Mouse (Mus musculus) stomach, embryonic 16.5 days (tissue): ENCODE measurements around the gene Ptprm. TPM values are rescaled to one million over a fixed set of nuclear protein-coding genes. Genes with fewer than 3 reads are reported as not detected.

Experiments used
- ATAC-seq: fragments of 200-750 bp; cut with Nextera tagmentation; 2 replicates; pipeline ENCODE4 v1.8.0; 2017; ENCODE audit warnings: moderate number of reproducible peaks, moderate TSS enrichment; ENCODE audit not compliant: insufficient read depth, low FRiP score
- H3K27ac ChIP-seq: fragments of 300-500 bp; sonication (generic); 2 replicates; pipeline ENCODE4 v1.5.1; 2014; ENCODE audit warnings: low read length
- H3K27me3 ChIP-seq: fragments of 300-500 bp; sonication (generic); 2 replicates; pipeline ENCODE4 v1.6.1; 2014; ENCODE audit warnings: low read length, control low read depth, mixed read lengths; ENCODE audit not compliant: control insufficient read depth, insufficient read depth
- H3K36me3 ChIP-seq: fragments of 300-500 bp; sonication (generic); 2 replicates; pipeline ENCODE4 v1.6.1; 2014; ENCODE audit warnings: low read length; ENCODE audit not compliant: control insufficient read depth, insufficient read depth
- H3K4me1 ChIP-seq: fragments of 300-500 bp; sonication (generic); 2 replicates; pipeline ENCODE4 v1.6.1; 2014; ENCODE audit warnings: low read length, control low read depth, mixed read lengths; ENCODE audit not compliant: control insufficient read depth, insufficient read depth
- H3K4me2 ChIP-seq: fragments of 300-500 bp; sonication (generic); 2 replicates; pipeline ENCODE4 v1.6.1; 2014; ENCODE audit warnings: low read depth, low read length, mixed read lengths
- H3K4me3 ChIP-seq: fragments of 300-500 bp; sonication (generic); replicated peaks from 2 replicates; pipeline ENCODE4 v1.5.1; 2014; ENCODE audit warnings: mild to moderate bottlenecking, low read length
- H3K9ac ChIP-seq: fragments of 300-500 bp; sonication (generic); 2 replicates; pipeline ENCODE4 v1.6.1; 2014; ENCODE audit warnings: low read length
- H3K9me3 ChIP-seq: fragments of 300-500 bp; sonication (generic); replicated peaks from 2 replicates; pipeline ENCODE4 v1.6.1; 2016; ENCODE audit warnings: low read length, control low read depth; ENCODE audit not compliant: control insufficient read depth
- WGBS: fragments of 180-500 bp; shearing (Covaris S2); extraction: QIAGEN DNeasy Blood & Tissue Kit; methylation state at CpG from one replicate; pipeline ENCODE4 v1.1.7; 2014; 5-methylcytosine and 5-hydroxymethylcytosine counted together
- polyA plus RNA-seq: library from polyadenylated mRNA; unstranded; fragments of >200 nt; fragmentation: Nextera tagmentation; extraction: Ambion mirVana; gene quantifications from 2 replicates; pipeline ENCODE4 v1.2.1, GENCODE M21; 2015

Gene Ptprm
- polyA plus RNA-seq, 1 experiment from 2014 or later = 10.8 TPM

DNA sequence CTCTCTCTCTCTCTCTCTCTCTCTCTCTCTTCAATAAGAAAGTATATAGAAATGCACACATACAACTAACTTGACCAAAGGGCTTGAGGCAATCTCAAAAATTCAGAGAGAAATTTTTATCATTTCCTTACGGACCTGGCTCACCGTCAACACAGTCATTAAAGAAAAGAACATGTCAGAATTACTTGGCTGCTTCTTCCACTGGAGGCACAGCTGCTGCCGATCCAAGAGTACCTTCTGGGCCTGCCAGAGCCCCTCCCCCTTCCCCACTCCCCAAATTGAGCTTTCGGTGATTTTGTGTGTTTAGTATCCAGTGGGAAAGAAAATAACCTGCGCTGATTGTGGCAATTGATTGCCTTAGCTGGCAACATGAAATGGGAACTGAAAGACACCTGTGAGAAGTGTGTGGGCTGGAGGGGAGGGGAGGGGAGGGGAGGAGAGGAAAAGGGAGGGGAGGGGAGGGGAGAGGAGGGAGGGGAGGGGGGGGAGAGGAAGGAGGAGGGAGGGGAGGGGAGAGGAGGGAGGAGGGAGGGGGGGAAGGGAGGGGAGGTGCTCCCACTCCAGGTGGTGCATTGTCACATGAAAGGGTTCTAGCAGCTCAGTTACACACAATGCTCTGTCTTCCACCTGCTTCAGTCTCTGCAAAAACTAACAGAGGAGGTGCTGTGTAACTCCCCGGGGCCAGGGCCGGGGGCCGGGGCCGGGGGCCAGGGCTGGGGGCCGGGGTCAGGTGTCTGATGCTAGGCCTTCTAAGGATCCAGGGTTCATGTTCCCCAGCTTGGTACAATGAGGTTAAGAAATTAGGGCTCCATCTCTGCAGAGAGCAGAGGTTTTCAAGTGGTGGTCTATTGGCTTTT lies 552.2 kb downstream of the Ptprm start:
- no peak overlapping the region for H3K4me3 ChIP-seq
- H3K9ac ChIP-seq = no peak overlapping the region
- 34% methylated on average over 10 of the region's 10 CpGs for WGBS
- H3K27me3 ChIP-seq = no peaks in the 10 kb centered on the region
- H3K36me3 ChIP-seq = no peaks in the 10 kb centered on the region
- ATAC-seq = no peak
- H3K4me1 ChIP-seq = no peaks in the 10 kb centered on the region
- H3K9me3 ChIP-seq = no peaks in the 10 kb centered on the region
- H3K27ac ChIP-seq = no peak overlapping the region
- no peak overlapping the region for H3K4me2 ChIP-seq

DNA sequence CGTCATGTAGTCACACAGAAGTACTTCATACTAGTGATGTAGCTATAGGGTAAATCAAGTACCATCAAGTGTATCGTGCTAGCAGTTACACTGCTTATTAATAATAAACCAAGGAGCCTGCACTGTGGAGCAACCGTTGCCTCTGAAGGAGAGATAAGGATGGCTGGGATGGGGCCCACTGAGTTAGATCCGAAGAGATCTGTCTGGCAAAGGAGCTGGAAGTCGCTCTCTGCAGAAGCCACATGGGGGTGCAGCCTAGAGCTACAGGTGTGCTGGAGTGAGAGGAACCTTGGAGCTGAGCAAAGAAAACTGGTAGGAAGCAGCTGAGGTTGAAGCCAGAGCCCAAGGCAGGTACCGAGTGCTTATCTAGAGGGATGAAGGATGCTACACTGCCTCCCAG lies 554.0 kb downstream of the Ptprm start:
- no peaks in the 10 kb centered on the region for H3K9me3 ChIP-seq
- no peaks in the 10 kb centered on the region for H3K36me3 ChIP-seq
- no peak for ATAC-seq
- H3K4me1 ChIP-seq = no peaks in the 10 kb centered on the region
- H3K27me3 ChIP-seq = no peaks in the 10 kb centered on the region
- no peak overlapping the region for H3K4me2 ChIP-seq
- H3K4me3 ChIP-seq = no peak overlapping the region
- no peak overlapping the region for H3K9ac ChIP-seq
- WGBS = 83% methylated on average over 6 of the region's 6 CpGs
- no peak overlapping the region for H3K27ac ChIP-seq

DNA sequence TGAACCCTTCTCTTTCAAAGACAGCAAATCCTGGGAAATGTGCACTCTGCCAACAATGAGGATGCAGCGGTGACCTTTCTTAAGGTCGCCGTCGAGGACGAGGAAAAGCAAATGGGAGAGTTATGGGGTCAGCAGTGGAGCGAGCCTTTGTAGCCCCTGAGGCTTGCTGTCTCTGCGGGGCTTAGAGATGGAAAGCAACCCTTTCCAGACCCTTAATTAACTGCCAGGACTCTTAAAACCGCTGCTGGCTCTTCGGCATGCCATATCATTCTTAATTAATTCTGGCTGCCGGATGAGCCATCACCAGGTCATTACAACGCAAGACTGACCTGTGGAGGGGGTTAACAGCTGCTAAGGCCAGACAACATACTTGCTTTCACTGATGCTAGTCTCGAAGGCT lies 568.1 kb downstream of the Ptprm start:
- no peak overlapping the region for H3K9ac ChIP-seq
- H3K9me3 ChIP-seq = no peaks in the 10 kb centered on the region
- H3K4me2 ChIP-seq = no peak overlapping the region
- H3K36me3 ChIP-seq = no peaks in the 10 kb centered on the region
- H3K27me3 ChIP-seq = no peaks in the 10 kb centered on the region
- no peak overlapping the region for H3K4me3 ChIP-seq
- ATAC-seq = no peak
- H3K4me1 ChIP-seq = no peaks in the 10 kb centered on the region
- WGBS = 43% methylated on average over 12 of the region's 12 CpGs
- H3K27ac ChIP-seq = no peak overlapping the region

DNA sequence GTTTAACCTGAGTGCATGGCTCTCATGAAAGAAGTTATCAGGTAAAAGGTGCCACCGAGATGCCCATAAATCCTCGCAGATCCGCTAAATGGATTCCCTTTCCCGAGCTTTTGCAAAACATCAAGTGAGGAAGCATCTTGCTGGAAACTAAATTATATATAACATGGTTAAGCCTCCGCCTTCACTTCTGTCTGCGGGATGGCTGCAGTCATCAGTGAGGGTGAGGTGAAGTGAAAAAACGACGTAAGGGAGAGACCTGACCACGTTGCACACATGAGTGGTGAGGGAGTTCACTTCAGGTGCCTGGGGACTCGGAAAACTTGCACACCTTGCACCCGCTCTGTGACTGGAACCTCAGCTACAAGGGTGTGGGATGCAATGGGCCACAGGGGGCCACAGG lies 568.7 kb downstream of the Ptprm start:
- Histone ChIP-seq H3K27me3 (no peaks in the 10 kb centered on the region), H3K4me3 (no peak overlapping the region), H3K27ac (no peak overlapping the region), H3K9me3 (no peaks in the 10 kb centered on the region), H3K9ac (no peak overlapping the region), H3K4me2 (no peak overlapping the region), H3K4me1 (no peaks in the 10 kb centered on the region), H3K36me3 (no peaks in the 10 kb centered on the region)
- 74% methylated on average over 11 of the region's 11 CpGs for WGBS
- ATAC-seq = no peak

DNA sequence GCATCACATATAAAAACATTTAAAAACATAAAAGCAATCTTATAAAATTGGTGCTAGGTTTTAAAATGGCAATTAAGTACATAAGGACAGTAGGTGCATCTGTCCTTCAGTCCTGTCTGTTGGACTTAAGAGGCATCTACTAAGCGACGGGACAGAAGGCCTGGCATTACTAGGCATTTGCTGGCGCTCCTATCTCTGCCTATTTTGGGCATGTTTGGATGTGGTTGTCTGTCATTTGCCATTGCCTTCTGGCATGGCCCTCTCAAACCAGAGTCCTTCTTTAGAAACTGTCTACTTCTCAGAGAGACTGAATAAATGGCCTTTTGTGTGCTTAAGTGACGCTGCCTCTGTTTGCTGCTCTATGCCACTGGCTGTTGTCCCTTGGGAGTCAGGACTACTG lies 570.7 kb downstream of the Ptprm start:
- no peak for ATAC-seq
- H3K9me3 ChIP-seq = no peaks in the 10 kb centered on the region
- WGBS = 85% methylated on average over 4 of the region's 4 CpGs

DNA sequence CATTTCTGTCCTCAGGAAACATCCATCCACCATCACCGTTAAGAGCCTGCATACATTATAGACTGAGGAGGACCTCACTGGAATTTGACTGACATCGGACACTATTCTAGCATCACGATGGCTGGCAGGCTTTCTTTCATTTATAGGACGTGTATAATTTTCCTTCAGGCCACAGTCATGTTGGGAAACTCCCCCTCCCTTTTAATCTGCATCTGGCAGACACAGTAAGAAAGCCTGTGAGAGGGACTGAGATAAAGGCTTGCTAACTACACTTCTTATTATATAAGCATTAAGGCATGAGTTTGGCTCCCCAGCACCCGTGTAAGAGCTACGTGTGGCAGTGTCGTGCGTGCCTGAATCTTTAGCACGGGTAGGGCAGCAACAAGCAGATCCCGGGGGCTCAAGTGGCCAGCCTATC lies 571.2 kb downstream of the Ptprm start:
- H3K36me3 ChIP-seq = no peaks in the 10 kb centered on the region
- no peak overlapping the region for H3K4me2 ChIP-seq
- no peak for ATAC-seq
- H3K27ac ChIP-seq = no peak overlapping the region
- no peak overlapping the region for H3K9ac ChIP-seq
- H3K9me3 ChIP-seq = no peaks in the 10 kb centered on the region
- 74% methylated on average over 10 of the region's 10 CpGs for WGBS
- no peaks in the 10 kb centered on the region for H3K27me3 ChIP-seq
- H3K4me1 ChIP-seq = no peaks in the 10 kb centered on the region
- H3K4me3 ChIP-seq = no peak overlapping the region

More for the DNA sequence above, 570.7 kb downstream of the Ptprm start:
- Histone ChIP-seq H3K36me3 (no peaks in the 10 kb centered on the region), H3K4me1 (no peaks in the 10 kb centered on the region), H3K4me2 (no peak overlapping the region), H3K27me3 (no peaks in the 10 kb centered on the region), H3K4me3 (no peak overlapping the region), H3K27ac (no peak overlapping the region), H3K9ac (no peak overlapping the region)

- H3K9me3 ChIP-seq = no peaks in the 10 kb centered on the region
- no peak overlapping the region for H3K4me2 ChIP-seq
- no peak overlapping the region for H3K4me3 ChIP-seq
- no peak for ATAC-seq
- no peak overlapping the region for H3K27ac ChIP-seq
- WGBS = 56% methylated on average over 3 of the region's 3 CpGs
- H3K9ac ChIP-seq = no peak overlapping the region
- no peaks in the 10 kb centered on the region for H3K27me3 ChIP-seq
- H3K4me1 ChIP-seq = no peaks in the 10 kb centered on the region
- H3K36me3 ChIP-seq = no peaks in the 10 kb centered on the region
These were observed 572.3 kb downstream of the Ptprm start for GRCm38 (mm10) chr17:66781910-66782309.

- 69% methylated on average over 1 of the region's 1 CpGs for WGBS
- ATAC-seq = no peak
- Histone ChIP-seq H3K36me3 (no peaks in the 10 kb centered on the region), H3K4me3 (no peak overlapping the region), H3K9ac (no peak overlapping the region), H3K9me3 (no peaks in the 10 kb centered on the region), H3K4me2 (no peak overlapping the region), H3K4me1 (no peaks in the 10 kb centered on the region), H3K27me3 (no peaks in the 10 kb centered on the region), H3K27ac (no peak overlapping the region)
These were observed 575.2 kb downstream of the Ptprm start for GRCm38 (mm10) chr17:66779026-66779425.

DNA sequence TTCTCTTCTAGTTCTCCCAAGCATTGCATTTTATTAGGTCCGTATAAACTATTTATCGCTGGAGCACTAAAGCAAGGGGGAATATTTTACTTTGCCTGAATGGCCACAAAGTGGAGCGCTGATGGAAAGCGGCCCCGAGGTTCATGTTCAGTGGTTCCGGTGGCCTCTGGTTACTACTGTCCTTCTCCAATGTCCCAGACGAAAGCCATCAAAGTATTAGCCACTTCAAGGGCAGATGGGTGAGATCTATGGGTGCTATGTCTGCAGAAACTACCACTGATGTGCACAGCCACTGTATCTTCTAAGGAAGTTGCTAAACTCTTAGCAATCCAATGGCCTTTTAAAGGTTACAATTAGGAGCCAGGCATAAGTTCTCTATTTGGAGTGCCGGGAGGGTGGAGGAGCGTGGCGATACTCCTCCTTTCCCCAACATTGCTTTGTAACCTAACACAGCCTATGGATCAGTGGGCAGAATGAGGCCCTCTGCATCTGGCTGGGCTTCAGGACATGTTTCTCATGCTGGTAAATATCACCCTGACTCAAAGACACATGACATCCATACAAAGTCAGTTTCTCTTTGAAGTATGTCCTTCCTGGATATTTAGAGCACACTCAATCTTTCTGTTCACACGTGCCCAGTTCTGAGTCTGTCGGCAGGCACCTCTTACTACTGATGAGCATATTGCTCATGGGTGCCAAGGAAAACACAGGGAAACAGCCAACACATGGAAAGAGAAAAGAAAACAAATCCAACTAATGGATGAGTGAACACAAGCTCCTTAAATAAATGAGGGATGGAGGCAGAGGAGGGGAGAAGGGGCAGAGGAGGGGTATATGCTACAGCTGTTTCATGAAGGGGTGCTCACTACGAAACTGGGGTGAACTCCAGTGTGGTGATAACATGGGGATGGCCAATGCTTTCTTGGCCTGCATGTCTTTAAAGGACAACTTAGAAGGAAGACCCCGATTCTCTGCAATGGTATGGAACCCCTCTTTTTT lies 584.6 kb downstream of the Ptprm start:
- no peaks in the 10 kb centered on the region for H3K9me3 ChIP-seq
- H3K4me3 ChIP-seq = no peak overlapping the region
- H3K9ac ChIP-seq = no peak overlapping the region
- 82% methylated on average over 14 of the region's 14 CpGs for WGBS
- no peaks in the 10 kb centered on the region for H3K36me3 ChIP-seq
- no peak overlapping the region for H3K27ac ChIP-seq
- H3K4me1 ChIP-seq = no peaks in the 10 kb centered on the region
- no peak overlapping the region for H3K4me2 ChIP-seq
- ATAC-seq = no peak
- H3K27me3 ChIP-seq = no peaks in the 10 kb centered on the region
